Mouse (Mus musculus) brown adipose tissue, adult 24 weeks (tissue): ENCODE measurements around the gene Bin2. TPM values are rescaled to one million over a fixed set of nuclear protein-coding genes. Genes with fewer than 3 reads are reported as not detected.

Experiments used
- H3K27ac ChIP-seq: fragments of 200-500 bp; replicated peaks from 2 replicates; pipeline ENCODE4 v1.5.1; 2012; ENCODE audit warnings: low read depth, mild to moderate bottlenecking, low read length
- H3K4me1 ChIP-seq: fragments of 200-500 bp; 2 replicates; pipeline ENCODE4 v1.6.1; 2012; ENCODE audit warnings: low read length, mixed read lengths; ENCODE audit not compliant: control insufficient read depth, insufficient read depth, insufficient read length
- H3K4me3 ChIP-seq: fragments of 200-500 bp; 2 replicates; pipeline ENCODE4 v1.5.1; 2012; ENCODE audit warnings: low read depth, mild to moderate bottlenecking, low read length, moderate library complexity; ENCODE audit not compliant: insufficient read depth
- polyA plus RNA-seq: library from polyadenylated mRNA; stranded (reverse); fragments of >200 nt; gene quantifications from 2 replicates; pipeline ENCODE4 v1.2.4, GENCODE M21; 2012; ENCODE audit not compliant: missing spikeins, insufficient read depth, insufficient read length

Gene Bin2
- polyA plus RNA-seq, 1 experiment, result 1.4 TPM

DNA sequence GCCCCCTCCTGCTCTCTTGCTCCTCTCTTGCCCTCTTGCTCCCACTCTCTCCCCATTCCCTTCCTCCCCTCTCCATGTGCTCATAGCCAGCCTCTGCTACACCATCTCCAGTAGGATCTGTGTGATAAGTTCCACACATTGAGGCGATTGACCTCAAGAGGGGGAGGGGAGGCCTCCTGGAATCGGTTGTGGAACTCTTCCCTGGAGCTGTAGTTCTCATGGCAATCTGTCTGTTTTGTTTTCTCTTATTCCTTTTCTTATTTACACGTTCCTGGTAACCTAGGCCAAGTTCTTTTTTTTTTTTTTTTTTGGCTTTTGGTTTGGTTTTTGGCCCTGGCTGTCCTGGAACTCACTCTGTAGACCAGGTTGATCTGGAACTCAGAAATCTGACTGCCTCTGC is 67.7 kb downstream of the Bin2 start:
- Histone ChIP-seq H3K4me1 (no peaks in the 10 kb centered on the region), H3K4me3 (no peak overlapping the region), H3K27ac (no peak overlapping the region)

DNA sequence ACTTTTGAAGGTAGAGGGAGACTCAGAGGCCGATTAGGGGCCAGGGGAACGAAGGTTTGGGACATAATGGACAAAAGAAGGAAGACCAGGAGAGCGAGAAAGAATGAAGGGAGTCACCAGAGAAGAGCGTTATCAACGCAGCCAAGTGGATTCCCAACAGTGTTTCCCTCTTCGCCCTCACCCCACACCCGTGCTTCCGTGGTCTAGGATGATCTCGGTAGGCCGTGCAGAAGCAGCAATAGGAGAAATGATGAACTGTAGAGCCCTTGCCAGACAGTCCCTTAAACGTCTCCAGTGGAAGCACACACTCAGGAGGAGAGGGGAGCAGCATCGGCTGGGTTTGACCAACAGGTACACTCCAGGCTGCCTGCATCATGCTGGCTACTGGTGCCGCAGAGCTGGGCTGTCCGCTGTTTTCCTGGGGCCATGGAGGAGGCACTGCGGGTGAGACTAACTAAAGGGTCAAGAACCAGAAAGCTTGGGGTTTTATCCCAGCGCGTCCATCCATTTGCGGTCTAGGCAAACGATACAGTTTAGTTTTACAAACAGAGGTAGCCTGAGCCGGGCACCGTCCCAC is 68.6 kb downstream of the Bin2 start:
- no peak overlapping the region for H3K27ac ChIP-seq
- no peaks in the 10 kb centered on the region for H3K4me1 ChIP-seq
- peak overlapping the region; percentile 88 for H3K4me3 ChIP-seq

DNA sequence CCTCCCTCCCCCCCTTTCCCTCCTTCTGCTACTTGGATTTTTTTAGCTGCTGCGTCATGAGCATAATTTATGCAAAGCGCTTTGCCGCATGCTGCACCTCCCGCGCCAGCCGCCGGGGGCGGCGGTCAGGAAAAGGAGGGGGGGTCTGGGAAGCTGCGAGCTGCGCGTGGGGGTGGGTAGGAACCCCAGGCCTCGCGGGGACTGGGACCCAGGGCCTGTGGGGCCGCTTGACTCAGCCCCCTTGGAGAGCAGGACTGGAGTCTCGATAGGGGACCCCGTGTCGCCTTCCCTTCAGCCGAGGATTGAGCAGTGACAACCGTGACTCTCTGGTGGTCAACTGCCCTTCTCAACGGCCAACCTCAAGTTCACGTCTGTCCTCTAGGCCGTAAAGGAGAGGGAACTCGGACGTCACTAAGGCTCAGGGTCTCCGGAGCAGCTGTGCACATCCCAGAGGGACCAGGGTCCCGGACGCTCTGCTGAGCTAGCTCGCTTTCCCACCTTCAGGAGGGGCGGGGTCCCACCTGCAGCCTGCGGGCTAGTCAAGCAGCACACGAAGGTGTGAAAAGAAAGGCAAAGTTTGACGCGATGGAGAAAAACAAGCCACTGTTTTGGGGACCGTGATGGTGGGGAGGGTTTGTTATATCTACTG is 69.2 kb downstream of the Bin2 start:
- H3K27ac ChIP-seq, result 0 out of 2 replicates have a peak overlapping the region, but pooled peaks have one; percentile 1
- H3K4me3 ChIP-seq, result peak overlapping the region; percentile 88
- no peaks in the 10 kb centered on the region for H3K4me1 ChIP-seq

DNA sequence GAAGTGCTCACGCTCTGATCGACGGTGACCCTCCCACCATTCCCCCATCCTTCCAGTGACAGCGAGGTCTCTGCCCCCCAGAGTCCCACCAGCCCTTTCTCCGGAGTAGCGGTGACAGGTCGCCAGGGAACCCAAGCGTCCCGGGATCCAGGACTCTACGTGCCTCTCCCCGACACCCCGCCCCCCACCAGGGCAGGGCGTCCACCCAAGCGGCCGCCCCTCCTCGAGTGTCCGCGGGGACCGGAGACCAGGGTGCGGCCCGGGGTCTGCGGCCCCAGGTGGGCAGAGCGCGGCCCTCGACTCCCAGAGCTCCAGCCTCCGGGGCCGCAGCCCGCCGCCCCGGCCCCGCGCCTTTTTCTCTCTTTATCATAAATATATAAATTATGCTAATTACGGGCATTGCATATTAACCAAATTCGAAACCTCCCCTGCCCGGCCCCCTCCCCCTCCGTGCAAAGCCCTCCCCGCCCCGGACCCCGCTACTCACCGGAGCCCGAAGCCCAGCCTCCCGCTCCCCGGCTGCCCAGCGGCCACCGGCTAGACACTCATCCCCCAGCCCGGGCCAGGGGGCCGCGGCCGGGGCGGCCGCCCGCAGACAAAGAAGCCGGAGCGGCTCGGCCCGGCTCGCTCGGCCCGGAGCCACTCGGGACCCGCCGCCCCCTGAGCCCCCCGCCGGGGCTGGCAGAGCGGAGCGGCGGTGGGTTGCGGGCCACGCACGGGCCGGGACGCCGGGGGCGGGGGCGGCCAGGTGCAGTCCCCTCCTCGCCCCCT is 69.9 kb downstream of the Bin2 start, which contains the start of gene Pou6f1:
Pou6f1 (minus strand) TSS at position 709 of the 771 bp plus-strand sequence.
- Histone ChIP-seq H3K4me3 (peak within 1 kb of the TSS; percentile 88), H3K4me1 (no peaks in the 10 kb centered on the region), H3K27ac (peak within 1 kb of the TSS; percentile 76)

DNA sequence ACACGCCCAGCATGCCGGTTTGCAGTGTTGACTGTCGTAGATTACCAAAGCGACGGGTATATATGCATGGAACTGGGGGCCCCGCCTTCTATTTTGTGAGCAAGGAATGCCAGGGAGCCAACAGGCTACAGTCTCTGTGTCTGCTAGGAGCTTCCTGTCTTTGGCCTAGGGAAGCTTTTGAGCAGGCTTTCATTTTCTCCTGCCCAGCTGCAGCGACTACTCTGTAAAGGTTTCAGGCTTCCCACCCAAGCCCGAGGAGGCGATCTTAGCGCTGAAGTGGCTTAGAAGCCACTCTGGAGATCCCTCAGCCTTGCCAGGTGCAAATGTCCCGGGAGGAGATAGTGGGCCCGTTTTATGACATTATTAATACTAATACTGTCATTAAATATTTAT is 70.5 kb downstream of the Bin2 start:
- H3K4me1 ChIP-seq, result no peaks in the 10 kb centered on the region
- peak overlapping the region; percentile 88 for H3K4me3 ChIP-seq
- peak overlapping the region; percentile 76 for H3K27ac ChIP-seq

DNA sequence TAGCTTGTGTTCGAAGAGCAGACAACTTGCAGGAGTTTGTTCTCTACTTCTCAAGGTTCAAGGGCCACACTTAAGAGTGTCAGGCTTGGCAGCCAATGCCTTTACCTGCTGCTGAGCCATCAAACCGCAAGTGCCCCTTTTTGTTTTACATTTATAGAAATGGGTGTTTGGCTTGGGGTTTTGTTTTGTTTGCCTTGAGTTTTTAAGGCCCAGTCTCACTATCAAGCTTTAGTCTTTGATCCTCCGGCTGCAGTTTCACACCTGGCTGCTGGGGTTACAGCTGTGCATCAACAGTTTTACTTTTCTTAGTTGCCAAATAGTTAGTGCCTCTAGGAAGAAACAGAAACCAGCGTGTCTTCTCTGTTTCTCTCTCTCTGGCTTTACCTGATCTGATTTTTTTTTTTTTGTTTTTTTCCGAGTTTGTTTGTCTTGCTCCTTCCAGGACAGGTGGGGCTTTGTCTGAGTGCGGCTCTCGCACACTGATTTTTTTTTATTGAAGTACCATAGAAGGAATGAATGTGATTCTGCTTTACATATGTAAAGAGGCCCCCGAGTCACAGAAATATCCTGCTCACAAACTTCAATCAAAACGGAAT is 71.0 kb downstream of the Bin2 start:
- Histone ChIP-seq H3K27ac (peak overlapping the region; percentile 76), H3K4me1 (no peaks in the 10 kb centered on the region), H3K4me3 (peak overlapping the region; percentile 88)

DNA sequence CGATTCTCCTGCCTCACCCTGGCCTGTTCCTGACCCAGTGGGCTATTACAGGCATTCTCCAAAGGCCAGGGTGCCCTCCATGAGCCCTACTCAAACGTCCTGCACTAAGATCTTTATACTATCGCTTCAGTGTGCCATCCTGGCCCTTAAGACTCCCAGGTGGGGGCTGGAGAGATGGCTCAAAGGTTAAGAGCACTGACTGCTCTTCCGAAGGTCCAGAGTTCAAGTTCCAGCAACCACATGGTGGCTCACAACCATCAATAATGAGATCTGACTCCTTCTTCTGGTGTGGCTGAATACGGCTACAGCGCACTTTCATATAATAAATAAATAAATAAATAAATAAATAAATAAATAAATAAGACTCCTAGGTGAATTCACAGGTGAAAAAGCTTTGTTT is 76.5 kb downstream of the Bin2 start:
- H3K27ac ChIP-seq, result no peak overlapping the region

More for the DNA sequence above, 76.5 kb downstream of the Bin2 start:
- no peak overlapping the region for H3K4me3 ChIP-seq
- peaks cover 4% of the 10 kb centered on the region; the same call in 1 of the 2 replicates for H3K4me1 ChIP-seq

Other genes starting within 250 kb of the Bin2 start
- not detected in 2 replicates for gene Gm5475, start 247.4 kb downstream of the Bin2 start, polyA plus RNA-seq
- 14.2 and 24.7 TPM in 2 replicates for gene Slc11a2, start 244.5 kb downstream of the Bin2 start, polyA plus RNA-seq
- 589 and 634 TPM in 2 replicates for gene Letmd1, start 200.5 kb downstream of the Bin2 start, polyA plus RNA-seq
- gene Csrnp2, start 174.1 kb downstream of the Bin2 start, polyA plus RNA-seq, result 1.5 and 1.7 TPM in 2 replicates
- gene Tfcp2, start 117.5 kb downstream of the Bin2 start, polyA plus RNA-seq, result 7.2 and 11.7 TPM in 2 replicates
- gene Pou6f1, start 69.6 kb downstream of the Bin2 start, polyA plus RNA-seq, result 9.6 and 16.4 TPM in 2 replicates
- 128 and 130 TPM in 2 replicates for gene Dazap2, start 54.2 kb downstream of the Bin2 start, polyA plus RNA-seq
- 25.6 and 29.4 TPM in 2 replicates for gene Smagp, start 32.6 kb downstream of the Bin2 start, polyA plus RNA-seq
- gene Cela1, start 18.4 kb upstream of the Bin2 start, polyA plus RNA-seq, result 19.3 and 22.2 TPM in 2 replicates
- not detected in 2 replicates for gene Galnt6, start 59.8 kb upstream of the Bin2 start, polyA plus RNA-seq
- gene Slc4a8, start 92.2 kb upstream of the Bin2 start, polyA plus RNA-seq, result 0.91 and 3.2 TPM in 2 replicates
- gene Scn8a, start 200.3 kb upstream of the Bin2 start, polyA plus RNA-seq, result 1.3 TPM in 1 of 2 replicates, not detected in the other